Mouse (Mus musculus) liver, embryonic 14.5 days (tissue): Measurements from ENCODE around the gene Rnf144b. TPM values are rescaled to one million over a fixed set of nuclear protein-coding genes. Genes with fewer than 3 reads are reported as not detected.

ENCODE experiments used
- ATAC-seq: fragments of 200-750 bp; cut with Nextera tagmentation; 2 replicates; pipeline ENCODE4 v1.8.0; 2017; ENCODE audit warnings: moderate number of reproducible peaks, mild to moderate bottlenecking, moderate library complexity; ENCODE audit not compliant: insufficient read depth
- DNase-seq, 3 experiments: peaks; one replicate each; pipeline ENCODE4 v3.0.0-alpha.2; 2012 to 2013; ENCODE audit warnings: low read depth in 3 of 3, low spot score in 3 of 3
- H3K27ac ChIP-seq: fragments of 300-500 bp; sonication (generic); 2 replicates; pipeline ENCODE4 v1.5.1; 2014; ENCODE audit warnings: moderate library complexity, mild to moderate bottlenecking, control low read depth, inconsistent platforms
- H3K27me3 ChIP-seq: fragments of 300-500 bp; sonication (generic); 2 replicates; pipeline ENCODE4 v1.6.1; 2014; ENCODE audit warnings: mild to moderate bottlenecking, low read length, moderate library complexity; ENCODE audit not compliant: control insufficient read depth, insufficient read depth
- H3K36me3 ChIP-seq: fragments of 300-500 bp; sonication (generic); replicated peaks from 2 replicates; pipeline ENCODE4 v1.6.1; 2014; ENCODE audit warnings: low read depth; ENCODE audit not compliant: control insufficient read depth, insufficient read depth
- H3K4me1 ChIP-seq, 2 experiments: fragments of 200-500 bp in 1 of 2; fragments of 300-500 bp in 1 of 2; sonication (generic) in 1 of 2; replicated peaks; 2 replicates each; pipeline ENCODE4 v1.6.1; 2012 to 2014; ENCODE audit warnings: antibody characterized with exemption in 1 of 2, inconsistent platforms in 1 of 2, low read length in 1 of 2; ENCODE audit not compliant: control insufficient read depth in 2 of 2, insufficient read depth in 2 of 2
- H3K4me2 ChIP-seq: fragments of 300-500 bp; sonication (generic); 2 replicates; pipeline ENCODE4 v1.6.1; 2014; ENCODE audit warnings: low read depth, mild to moderate bottlenecking, control low read depth, moderate library complexity
- H3K4me3 ChIP-seq, 2 experiments: fragments of 200-500 bp in 1 of 2; fragments of 300-500 bp in 1 of 2; sonication (generic) in 1 of 2; 2 replicates each; pipeline ENCODE4 v1.5.1; 2012 to 2014; ENCODE audit warnings: low read depth in 2 of 2, low read length in 2 of 2, mild to moderate bottlenecking in 2 of 2, control low read depth in 1 of 2, inconsistent platforms in 1 of 2, moderate library complexity in 1 of 2; ENCODE audit not compliant: insufficient read depth in 1 of 2
- H3K9ac ChIP-seq: fragments of 300-500 bp; sonication (generic); replicated peaks from 2 replicates; pipeline ENCODE4 v1.6.1; 2014; ENCODE audit warnings: mild to moderate bottlenecking, control low read depth, moderate library complexity
- H3K9me3 ChIP-seq: fragments of 300-500 bp; sonication (generic); 2 replicates; pipeline ENCODE4 v1.6.1; 2016; ENCODE audit warnings: low read length, mixed read lengths; ENCODE audit not compliant: control insufficient read depth
- CTCF ChIP-seq: IDR thresholded peaks from 2 replicates; pipeline ENCODE4 v1.5.1; 2016; ENCODE audit warnings: antibody characterized with exemption, low read depth, control low read depth
- EP300 ChIP-seq: IDR thresholded peaks from 2 replicates; pipeline ENCODE4 v1.6.1; 2016; ENCODE audit warnings: antibody characterized with exemption, low read depth
- WGBS: fragments of 180-500 bp; shearing (Covaris S2); extraction: QIAGEN DNeasy Blood & Tissue Kit; methylation state at CpG from one replicate; pipeline ENCODE4 v1.1.7; 2014; ENCODE audit not compliant: insufficient replicate concordance; 5-methylcytosine and 5-hydroxymethylcytosine counted together
- polyA plus RNA-seq, 2 experiments: library from polyadenylated mRNA; depleted of rRNA in 1 of 2; stranded (reverse) in 1 of 2; unstranded in 1 of 2; fragments of >200 nt; fragmentation: Nextera tagmentation in 1 of 2; extraction: Ambion mirVana in 1 of 2; gene quantifications; 2 replicates each; pipeline versions ENCODE4 v1.2.1 to v1.2.3; 2012 to 2014

Gene Rnf144b
- polyA plus RNA-seq, 2 experiments = 1.6 to 2.2 TPM

- no peak for DNase-seq
- Histone ChIP-seq H3K4me1 (peaks cover 0 to 10% of the 10 kb centered on the region in 2 experiments; a peak in 2 of 4 replicates), H3K36me3 (no peaks in the 10 kb centered on the region), H3K27ac (no peak overlapping the region), H3K4me2 (no peak overlapping the region), H3K9ac (no peak overlapping the region), H3K4me3 (no peak overlapping the region), H3K27me3 (no peaks in the 10 kb centered on the region), H3K9me3 (no peaks in the 10 kb centered on the region)
- WGBS = 11% methylated on average over 4 of the region's 4 CpGs
- TF ChIP-seq EP300 (no peak), CTCF (no peak)
- no peak for ATAC-seq
These were observed 136.8 kb downstream of the Rnf144b start for GRCm38 (mm10) chr13:47259297-47259696.

- no peak for DNase-seq
- 27% methylated on average over 2 of the region's 2 CpGs for WGBS
- TF ChIP-seq CTCF = no peak
- no peak for TF ChIP-seq EP300
These were observed 139.5 kb downstream of the Rnf144b start for GRCm38 (mm10) chr13:47261961-47262360.

GRCm38 (mm10) chr13:47264382-47264781 lies 141.9 kb downstream of the Rnf144b start:
- Histone ChIP-seq H3K9me3 (no peaks in the 10 kb centered on the region), H3K4me1 (peaks cover 0 to 5% of the 10 kb centered on the region in 2 experiments; a peak in 1 of 4 replicates), H3K27ac (no peak overlapping the region), H3K4me3 (no peak overlapping the region), H3K4me2 (no peak overlapping the region), H3K27me3 (no peaks in the 10 kb centered on the region), H3K9ac (no peak overlapping the region), H3K36me3 (no peaks in the 10 kb centered on the region)
- no peak for DNase-seq
- no peak for ATAC-seq
- TF ChIP-seq CTCF = no peak
- TF ChIP-seq EP300 = no peak
- 76% methylated on average over 8 of the region's 8 CpGs for WGBS

More at GRCm38 (mm10) chr13:47261961-47262360, 139.5 kb downstream of the Rnf144b start:
- Histone ChIP-seq H3K4me2 (no peak overlapping the region), H3K27me3 (no peaks in the 10 kb centered on the region), H3K9me3 (no peaks in the 10 kb centered on the region), H3K9ac (no peak overlapping the region), H3K4me3 (no peak overlapping the region), H3K36me3 (no peaks in the 10 kb centered on the region), H3K4me1 (peaks cover 0 to 10% of the 10 kb centered on the region in 2 experiments; a peak in 2 of 4 replicates), H3K27ac (no peak overlapping the region)
- no peak for ATAC-seq

- no peak overlapping the region for H3K9ac ChIP-seq
- H3K27me3 ChIP-seq = no peaks in the 10 kb centered on the region
- DNase-seq (no peak), ATAC-seq (no peak)
- H3K9me3 ChIP-seq = no peaks in the 10 kb centered on the region
- no peak overlapping the region for H3K4me2 ChIP-seq
- H3K4me1 ChIP-seq = no peaks in the 10 kb centered on the region
- H3K27ac ChIP-seq = no peak overlapping the region
- WGBS = 74% methylated on average over 7 of the region's 7 CpGs
- no peaks in the 10 kb centered on the region for H3K36me3 ChIP-seq
- TF ChIP-seq EP300 (no peak), CTCF (no peak)
- no peak overlapping the region for H3K4me3 ChIP-seq
These were observed 144.0 kb downstream of the Rnf144b start for GRCm38 (mm10) chr13:47266411-47266810.

GRCm38 (mm10) chr13:47268227-47268626 lies 145.8 kb downstream of the Rnf144b start:
- ATAC-seq (no peak), DNase-seq (no peak)
- Histone ChIP-seq H3K4me3 (no peak overlapping the region), H3K36me3 (no peaks in the 10 kb centered on the region), H3K4me1 (0 out of 4 replicates have a peak, but pooled peaks cover 0 to 2% of the 10 kb centered on the region in 2 experiments), H3K27ac (no peak overlapping the region), H3K4me2 (no peak overlapping the region), H3K9me3 (no peaks in the 10 kb centered on the region), H3K27me3 (no peaks in the 10 kb centered on the region), H3K9ac (no peak overlapping the region)
- 84% methylated on average over 3 of the region's 3 CpGs for WGBS
- TF ChIP-seq EP300 (no peak), CTCF (no peak)
